Mouse (Mus musculus) limb, embryonic 15.5 days (tissue): ENCODE data around the gene Cerk. TPM values are rescaled to one million over a fixed set of nuclear protein-coding genes. Genes with fewer than 3 reads are reported as not detected.
A peak's percentile ranks its signal among the peaks of the same experiment; 100 is the strongest.

ENCODE experiments used
- ATAC-seq: fragments of 200-750 bp; cut with Nextera tagmentation; 2 replicates; pipeline ENCODE4 v1.8.0; 2017; ENCODE audit warnings: low read depth, moderate TSS enrichment; ENCODE audit not compliant: insufficient number of reproducible peaks, low FRiP score, low TSS enrichment
- H3K27ac ChIP-seq: fragments of 300-500 bp; sonication (generic); 2 replicates; pipeline ENCODE4 v1.5.1; 2015; ENCODE audit warnings: moderate library complexity, mild to moderate bottlenecking, inconsistent platforms
- H3K27me3 ChIP-seq: fragments of 300-500 bp; sonication (generic); 2 replicates; pipeline ENCODE4 v1.6.1; 2015; ENCODE audit warnings: inconsistent platforms
- H3K36me3 ChIP-seq: fragments of 300-500 bp; sonication (generic); 2 replicates; pipeline ENCODE4 v1.6.1; 2015; ENCODE audit warnings: inconsistent platforms
- H3K4me1 ChIP-seq: fragments of 300-500 bp; sonication (generic); 2 replicates; pipeline ENCODE4 v1.6.1; 2015; ENCODE audit warnings: inconsistent platforms
- H3K4me2 ChIP-seq: fragments of 300-500 bp; sonication (generic); 2 replicates; pipeline ENCODE4 v1.6.1; 2015; ENCODE audit warnings: mild to moderate bottlenecking, inconsistent platforms
- H3K4me3 ChIP-seq: fragments of 300-500 bp; sonication (generic); 2 replicates; pipeline ENCODE4 v1.5.1; 2015; ENCODE audit warnings: mild to moderate bottlenecking, inconsistent platforms
- H3K9ac ChIP-seq: fragments of 300-500 bp; sonication (generic); 2 replicates; pipeline ENCODE4 v1.6.1; 2015; ENCODE audit warnings: inconsistent platforms
- H3K9me3 ChIP-seq: fragments of 300-500 bp; sonication (generic); 2 replicates; pipeline ENCODE4 v1.6.1; 2016; ENCODE audit warnings: inconsistent platforms
- WGBS: fragments of 180-500 bp; shearing (Covaris S2); methylation state at CpG from one replicate; pipeline ENCODE4 v1.1.7; 2015; 5-methylcytosine and 5-hydroxymethylcytosine counted together
- polyA plus RNA-seq: library from polyadenylated mRNA; unstranded; fragments of >200 nt; fragmentation: Nextera tagmentation; extraction: Ambion mirVana; gene quantifications from 2 replicates; pipeline ENCODE4 v1.2.1, GENCODE M21; 2015

Gene Cerk
- polyA plus RNA-seq, 1 experiment from 2014 or later, result 17.7 TPM

GRCm38 (mm10) chr15:86146922-86147321 lies 39.0 kb downstream of the Cerk start:
- H3K9me3 ChIP-seq, result no peaks in the 10 kb centered on the region
- 91% methylated on average over 8 of the region's 8 CpGs for WGBS
- H3K4me2 ChIP-seq, result no peak overlapping the region
- H3K27ac ChIP-seq, result no peak overlapping the region
- 0 out of 2 replicates have a peak, but pooled peaks have one; percentile 28 for ATAC-seq
- H3K4me1 ChIP-seq, result no peaks in the 10 kb centered on the region
- H3K9ac ChIP-seq, result no peak overlapping the region
- peaks cover 71% of the 10 kb centered on the region for H3K36me3 ChIP-seq
- no peaks in the 10 kb centered on the region for H3K27me3 ChIP-seq
- H3K4me3 ChIP-seq, result no peak overlapping the region

- no peaks in the 10 kb centered on the region for H3K9me3 ChIP-seq
- no peaks in the 10 kb centered on the region for H3K27me3 ChIP-seq
- H3K4me3 ChIP-seq, result no peak overlapping the region
- WGBS, result 81% methylated on average over 7 of the region's 7 CpGs
- H3K4me2 ChIP-seq, result no peak overlapping the region
- H3K9ac ChIP-seq, result no peak overlapping the region
- no peak for ATAC-seq
- H3K36me3 ChIP-seq, result peaks cover 73% of the 10 kb centered on the region
- no peaks in the 10 kb centered on the region for H3K4me1 ChIP-seq
- H3K27ac ChIP-seq, result no peak overlapping the region
Observed at GRCm38 (mm10) chr15:86145046-86145445, 40.9 kb downstream of the Cerk start.

- Histone ChIP-seq H3K4me1 (no peaks in the 10 kb centered on the region), H3K4me3 (no peak overlapping the region), H3K9me3 (no peaks in the 10 kb centered on the region), H3K27ac (no peak overlapping the region), H3K4me2 (no peak overlapping the region), H3K27me3 (no peaks in the 10 kb centered on the region), H3K9ac (no peak overlapping the region), H3K36me3 (peaks cover 72% of the 10 kb centered on the region)
- ATAC-seq, result no peak
- WGBS, result 85% methylated on average over 7 of the region's 7 CpGs
Observed at GRCm38 (mm10) chr15:86144577-86144976, 41.4 kb downstream of the Cerk start.

GRCm38 (mm10) chr15:86140323-86140722 lies 45.6 kb downstream of the Cerk start:
- no peak for ATAC-seq
- H3K27me3 ChIP-seq, result no peaks in the 10 kb centered on the region
- no peak overlapping the region for H3K4me3 ChIP-seq
- no peak overlapping the region for H3K4me2 ChIP-seq
- 34% methylated on average over 10 of the region's 10 CpGs for WGBS
- peaks cover 47% of the 10 kb centered on the region for H3K36me3 ChIP-seq
- no peak overlapping the region; the same call in 1 of the 2 replicates for H3K27ac ChIP-seq
- no peaks in the 10 kb centered on the region for H3K4me1 ChIP-seq
- no peaks in the 10 kb centered on the region for H3K9me3 ChIP-seq
- no peak overlapping the region for H3K9ac ChIP-seq

- H3K27me3 ChIP-seq, result no peaks in the 10 kb centered on the region
- no peak overlapping the region for H3K27ac ChIP-seq
- ATAC-seq, result no peak
- 72% methylated on average over 4 of the region's 4 CpGs for WGBS
- H3K9ac ChIP-seq, result no peak overlapping the region
- H3K9me3 ChIP-seq, result no peaks in the 10 kb centered on the region
- no peak overlapping the region for H3K4me2 ChIP-seq
- H3K4me1 ChIP-seq, result 0 out of 2 replicates have a peak, but pooled peaks cover 4% of the 10 kb centered on the region
- H3K4me3 ChIP-seq, result no peak overlapping the region
- H3K36me3 ChIP-seq, result peaks cover 48% of the 10 kb centered on the region
Observed at GRCm38 (mm10) chr15:86137638-86138037, 48.3 kb downstream of the Cerk start.

- no peak overlapping the region for H3K9ac ChIP-seq
- no peak for ATAC-seq
- H3K4me2 ChIP-seq, result no peak overlapping the region
- H3K36me3 ChIP-seq, result peaks cover 51% of the 10 kb centered on the region
- no peak overlapping the region for H3K4me3 ChIP-seq
- H3K9me3 ChIP-seq, result no peaks in the 10 kb centered on the region
- 0 out of 2 replicates have a peak, but pooled peaks cover 4% of the 10 kb centered on the region for H3K4me1 ChIP-seq
- H3K27ac ChIP-seq, result no peak overlapping the region
- no peaks in the 10 kb centered on the region for H3K27me3 ChIP-seq
- WGBS, result 43% methylated on average over 18 of the region's 18 CpGs
Observed at GRCm38 (mm10) chr15:86134941-86135783, 50.8 kb downstream of the Cerk start.

GRCm38 (mm10) chr15:86130657-86131056 lies 55.3 kb downstream of the Cerk start:
- H3K27ac ChIP-seq, result no peak overlapping the region
- H3K9me3 ChIP-seq, result no peaks in the 10 kb centered on the region
- 92% methylated on average over 10 of the region's 10 CpGs for WGBS
- ATAC-seq, result no peak
- no peak overlapping the region for H3K4me2 ChIP-seq
- no peaks in the 10 kb centered on the region for H3K27me3 ChIP-seq
- H3K4me3 ChIP-seq, result no peak overlapping the region
- no peak overlapping the region for H3K9ac ChIP-seq
- 0 out of 2 replicates have a peak, but pooled peaks cover 4% of the 10 kb centered on the region for H3K4me1 ChIP-seq
- H3K36me3 ChIP-seq, result peaks cover 77% of the 10 kb centered on the region

- H3K4me1 ChIP-seq, result no peaks in the 10 kb centered on the region
- H3K27ac ChIP-seq, result no peak overlapping the region
- no peak overlapping the region for H3K9ac ChIP-seq
- H3K9me3 ChIP-seq, result no peaks in the 10 kb centered on the region
- H3K4me3 ChIP-seq, result no peak overlapping the region
- no peak overlapping the region for H3K4me2 ChIP-seq
- no peaks in the 10 kb centered on the region for H3K27me3 ChIP-seq
- ATAC-seq, result no peak
- 87% methylated on average over 3 of the region's 3 CpGs for WGBS
- peaks cover 78% of the 10 kb centered on the region for H3K36me3 ChIP-seq
Observed at GRCm38 (mm10) chr15:86129036-86129435, 56.9 kb downstream of the Cerk start.

- no peak overlapping the region for H3K27ac ChIP-seq
- no peaks in the 10 kb centered on the region for H3K9me3 ChIP-seq
- ATAC-seq, result peak; percentile 7; the same call in 1 of the 2 replicates
- H3K4me2 ChIP-seq, result no peak overlapping the region
- no peaks in the 10 kb centered on the region for H3K27me3 ChIP-seq
- H3K9ac ChIP-seq, result no peak overlapping the region
- 54% methylated on average over 1 of the region's 1 CpGs for WGBS
- H3K4me3 ChIP-seq, result no peak overlapping the region
- H3K36me3 ChIP-seq, result peaks cover 71% of the 10 kb centered on the region
- no peaks in the 10 kb centered on the region for H3K4me1 ChIP-seq
Observed at GRCm38 (mm10) chr15:86124359-86124758, 61.6 kb downstream of the Cerk start.

GRCm38 (mm10) chr15:86123409-86123808 lies 62.5 kb downstream of the Cerk start:
- Histone ChIP-seq H3K4me3 (no peak overlapping the region), H3K4me1 (no peaks in the 10 kb centered on the region), H3K36me3 (peaks cover 71% of the 10 kb centered on the region), H3K4me2 (no peak overlapping the region), H3K9ac (no peak overlapping the region), H3K27ac (no peak overlapping the region), H3K27me3 (no peaks in the 10 kb centered on the region), H3K9me3 (no peaks in the 10 kb centered on the region)
- 94% methylated on average over 4 of the region's 4 CpGs for WGBS
- ATAC-seq, result no peak

GRCm38 (mm10) chr15:86122261-86122949 lies 63.5 kb downstream of the Cerk start:
- WGBS, result 84% methylated on average over 9 of the region's 9 CpGs
- no peak overlapping the region for H3K4me3 ChIP-seq
- no peaks in the 10 kb centered on the region for H3K9me3 ChIP-seq
- H3K4me1 ChIP-seq, result peaks cover 8% of the 10 kb centered on the region; the same call in 1 of the 2 replicates
- H3K4me2 ChIP-seq, result no peak overlapping the region
- H3K9ac ChIP-seq, result no peak overlapping the region
- ATAC-seq, result peak; percentile 11; the same call in 1 of the 2 replicates
- no peaks in the 10 kb centered on the region for H3K27me3 ChIP-seq
- H3K27ac ChIP-seq, result 0 out of 2 replicates have a peak overlapping the region, but pooled peaks have one; percentile 33
- peaks cover 63% of the 10 kb centered on the region for H3K36me3 ChIP-seq

- H3K4me3 ChIP-seq, result no peak overlapping the region
- peaks cover 17% of the 10 kb centered on the region for H3K4me1 ChIP-seq
- H3K36me3 ChIP-seq, result peaks cover 48% of the 10 kb centered on the region
- WGBS, result 88% methylated on average over 7 of the region's 7 CpGs
- no peak for ATAC-seq
- H3K27me3 ChIP-seq, result no peaks in the 10 kb centered on the region
- no peaks in the 10 kb centered on the region for H3K9me3 ChIP-seq
- H3K9ac ChIP-seq, result no peak overlapping the region
- no peak overlapping the region for H3K4me2 ChIP-seq
- no peak overlapping the region for H3K27ac ChIP-seq
Observed at GRCm38 (mm10) chr15:86119186-86119585, 66.8 kb downstream of the Cerk start.
